Mouse (Mus musculus) forebrain, embryonic 16.5 days (tissue): Measurements from ENCODE around the gene Gm45717. TPM values are rescaled to one million over a fixed set of nuclear protein-coding genes. Genes with fewer than 3 reads are reported as not detected.
A peak's percentile ranks its signal among the peaks of the same experiment; 100 is the strongest.

Source experiments
- ATAC-seq: fragments of 200-750 bp; cut with Nextera tagmentation; 2 replicates; pipeline ENCODE4 v1.8.0; 2017; ENCODE audit warnings: mild to moderate bottlenecking, moderate library complexity
- H3K27ac ChIP-seq: fragments of 300-500 bp; sonication (generic); 2 replicates; pipeline ENCODE4 v1.5.1; 2014; ENCODE audit warnings: low read length, control low read depth
- H3K27me3 ChIP-seq: fragments of 300-500 bp; sonication (generic); replicated peaks from 2 replicates; pipeline ENCODE4 v1.6.1; 2014; ENCODE audit warnings: low read length; ENCODE audit not compliant: control insufficient read depth, insufficient read depth
- H3K36me3 ChIP-seq: fragments of 300-500 bp; sonication (generic); 2 replicates; pipeline ENCODE4 v1.6.1; 2014; ENCODE audit not compliant: control insufficient read depth, insufficient read depth
- H3K4me1 ChIP-seq: fragments of 300-500 bp; sonication (generic); replicated peaks from 2 replicates; pipeline ENCODE4 v1.6.1; 2014; ENCODE audit warnings: low read length; ENCODE audit not compliant: control insufficient read depth, insufficient read depth
- H3K4me2 ChIP-seq: fragments of 300-500 bp; sonication (generic); 2 replicates; pipeline ENCODE4 v1.6.1; 2014; ENCODE audit warnings: mild to moderate bottlenecking, low read length, control low read depth
- H3K4me3 ChIP-seq: fragments of 300-500 bp; sonication (generic); replicated peaks from 2 replicates; pipeline ENCODE4 v1.5.1; 2014; ENCODE audit warnings: mild to moderate bottlenecking, low read length, control low read depth
- H3K9ac ChIP-seq: fragments of 300-500 bp; sonication (generic); replicated peaks from 2 replicates; pipeline ENCODE4 v1.6.1; 2014; ENCODE audit warnings: low read depth, low read length, control low read depth
- H3K9me3 ChIP-seq: fragments of 300-500 bp; sonication (generic); 2 replicates; pipeline ENCODE4 v1.6.1; 2016; ENCODE audit warnings: low read length; ENCODE audit not compliant: control insufficient read depth
- WGBS: fragments of 180-500 bp; shearing (Covaris S2); extraction: QIAGEN DNeasy Blood & Tissue Kit; methylation state at CpG from one replicate; pipeline ENCODE4 v1.1.7; 2014; 5-methylcytosine and 5-hydroxymethylcytosine counted together
- polyA plus RNA-seq: library from polyadenylated mRNA; unstranded; fragments of >200 nt; fragmentation: Nextera tagmentation; extraction: Ambion mirVana; gene quantifications from 2 replicates; pipeline ENCODE4 v1.2.1, GENCODE M21; 2015

The Gm45717 gene
- polyA plus RNA-seq, 1 experiment from 2014 or later: not detected

DNA sequence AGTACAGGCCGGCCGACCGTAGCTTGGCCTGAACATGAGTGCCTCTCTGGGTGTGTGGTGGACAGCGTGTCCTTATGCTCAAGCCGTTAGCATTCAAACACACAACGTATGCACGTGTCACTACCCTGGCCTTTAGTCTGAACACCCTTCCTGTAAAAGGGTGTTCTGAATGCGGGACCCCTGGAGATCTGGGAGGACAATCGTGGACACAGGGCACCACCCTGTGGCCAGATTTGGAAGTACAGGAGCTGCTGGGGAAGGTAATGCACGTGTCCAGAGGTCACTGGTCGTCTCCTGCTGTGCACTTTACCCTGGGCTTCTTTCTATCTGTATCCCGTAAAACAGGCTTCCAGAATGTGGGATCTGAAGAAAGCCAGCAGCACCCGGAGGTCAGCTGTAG is 52.5 kb downstream of the Gm45717 start:
- no peak overlapping the region for H3K4me3 ChIP-seq
- WGBS: 24% methylated on average over 13 of the region's 13 CpGs
- no peak overlapping the region for H3K4me2 ChIP-seq
- no peaks in the 10 kb centered on the region for H3K9me3 ChIP-seq
- H3K9ac ChIP-seq: no peak overlapping the region
- no peak overlapping the region for H3K27ac ChIP-seq
- no peaks in the 10 kb centered on the region for H3K27me3 ChIP-seq
- 0 out of 2 replicates have a peak, but pooled peaks cover 4% of the 10 kb centered on the region for H3K4me1 ChIP-seq
- ATAC-seq: 0 out of 2 replicates have a peak, but pooled peaks have one; percentile 28
- H3K36me3 ChIP-seq: no peaks in the 10 kb centered on the region

DNA sequence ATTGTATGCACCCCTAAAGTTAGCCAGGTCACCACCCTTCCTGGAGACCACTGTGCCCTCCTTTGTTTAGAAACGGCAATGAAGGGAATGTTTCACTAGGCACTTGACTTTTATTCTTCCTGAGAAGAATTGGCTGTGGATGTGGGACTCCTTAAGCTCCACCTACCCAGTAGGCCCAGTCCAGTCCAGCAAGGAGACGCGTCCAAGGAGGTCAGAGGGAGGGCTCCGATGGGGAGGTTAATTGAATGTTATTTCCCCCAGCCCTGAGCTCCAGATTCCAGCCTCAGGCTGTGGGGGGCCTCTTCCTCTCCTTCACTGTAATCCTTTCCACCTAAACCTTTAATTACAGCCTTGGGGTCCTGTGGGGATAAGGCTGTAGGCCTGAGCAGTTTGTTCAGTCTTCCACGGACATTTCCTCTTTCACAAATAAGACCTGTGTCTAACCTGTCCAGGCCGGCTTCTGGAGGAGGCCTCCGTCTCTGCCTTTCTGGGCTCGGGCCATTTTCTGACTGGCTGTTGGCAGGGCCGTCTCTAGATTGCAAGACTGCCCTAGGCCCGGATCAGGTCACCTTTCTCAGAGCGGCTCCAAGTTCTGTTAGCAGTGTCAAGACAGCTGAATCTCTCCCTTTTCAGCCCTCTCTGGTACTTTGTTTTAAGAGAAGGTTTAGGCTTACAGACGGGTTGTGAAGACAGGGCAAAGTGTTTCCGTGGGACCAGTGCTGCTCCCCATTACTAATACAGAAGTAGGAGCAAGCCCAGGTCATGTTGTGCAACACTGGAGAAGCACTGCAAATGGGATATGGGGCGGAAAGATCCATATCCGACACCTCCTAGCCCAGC is 53.5 kb downstream of the Gm45717 start:
- ATAC-seq: no peak
- 75% methylated on average over 15 of the region's 15 CpGs for WGBS
- no peak overlapping the region for H3K4me3 ChIP-seq
- H3K36me3 ChIP-seq: peaks cover 6% of the 10 kb centered on the region; the same call in 1 of the 2 replicates
- no peak overlapping the region for H3K27ac ChIP-seq
- 0 out of 2 replicates have a peak, but pooled peaks cover 4% of the 10 kb centered on the region for H3K4me1 ChIP-seq
- no peaks in the 10 kb centered on the region for H3K9me3 ChIP-seq
- no peak overlapping the region for H3K4me2 ChIP-seq
- no peaks in the 10 kb centered on the region for H3K27me3 ChIP-seq
- H3K9ac ChIP-seq: no peak overlapping the region

DNA sequence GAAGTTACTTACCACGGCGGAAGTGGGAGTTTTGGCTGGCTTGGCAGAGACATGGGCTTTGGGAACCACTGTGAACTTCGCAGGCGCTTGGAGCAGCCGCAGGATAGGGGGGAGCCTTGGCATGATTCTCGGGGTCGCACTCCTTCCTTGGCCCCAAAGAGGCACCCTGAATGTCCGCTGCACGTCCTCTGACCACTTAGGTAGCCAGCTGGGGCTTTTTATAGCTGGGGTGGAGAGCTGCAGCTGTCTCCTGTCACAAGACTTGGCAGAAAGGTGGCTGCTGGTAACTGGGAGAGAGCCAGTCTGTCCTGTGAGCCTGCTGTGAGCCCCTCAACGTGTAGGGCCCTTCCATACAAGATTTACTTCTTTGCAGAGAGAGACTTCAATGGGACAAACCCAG is 55.5 kb downstream of the Gm45717 start, which contains the start of gene Cox8b:
TSS of gene Cox8b (minus strand) at position 227 of the 400 bp plus-strand sequence.
- no peak within 1 kb of the TSS for H3K27ac ChIP-seq
- H3K36me3 ChIP-seq: peaks cover 9% of the 10 kb centered on the region; the same call in 1 of the 2 replicates
- no peaks in the 10 kb centered on the region for H3K9me3 ChIP-seq
- no peaks in the 10 kb centered on the region for H3K27me3 ChIP-seq
- WGBS: 84% methylated on average over 10 of the region's 10 CpGs
- H3K4me1 ChIP-seq: 0 out of 2 replicates have a peak, but pooled peaks cover 4% of the 10 kb centered on the region
- H3K4me2 ChIP-seq: no peak within 1 kb of the TSS
- no peak within 1 kb of the TSS for H3K9ac ChIP-seq
- no peak for ATAC-seq
- H3K4me3 ChIP-seq: no peak within 1 kb of the TSS

Other genes with a start within 250 kb of the Gm45717 start
- gene Cyp2e1, start 192.2 kb downstream of the Gm45717 start, polyA plus RNA-seq: not detected in 2 replicates
- 0.34 and 0.40 TPM in 2 replicates for gene Syce1, start 168.1 kb downstream of the Gm45717 start, polyA plus RNA-seq
- gene Zfp941, start 133.8 kb downstream of the Gm45717 start, polyA plus RNA-seq: 9.5 and 15.3 TPM in 2 replicates
- gene Urah, start 120.9 kb downstream of the Gm45717 start, polyA plus RNA-seq: not detected in 2 replicates
- 1.7 TPM in 1 of 2 replicates, not detected in the other for gene Scgb1c1, start 110.4 kb downstream of the Gm45717 start, polyA plus RNA-seq
- not detected in 2 replicates for gene Odf3, start 108.1 kb downstream of the Gm45717 start, polyA plus RNA-seq
- gene Gm45785, start 99.6 kb downstream of the Gm45717 start, polyA plus RNA-seq: not detected in 2 replicates
- gene Ric8a, start 99.0 kb downstream of the Gm45717 start, polyA plus RNA-seq: 91.2 and 101 TPM in 2 replicates
- gene Bet1l, start 98.4 kb downstream of the Gm45717 start, polyA plus RNA-seq: 35.6 and 40.4 TPM in 2 replicates
- gene Psmd13, start 74.0 kb downstream of the Gm45717 start, polyA plus RNA-seq: 272 and 303 TPM in 2 replicates
- 29.5 and 38.5 TPM in 2 replicates for gene Sirt3, start 73.6 kb downstream of the Gm45717 start, polyA plus RNA-seq
- gene Cox8b, start 55.5 kb downstream of the Gm45717 start, polyA plus RNA-seq: not detected in 2 replicates
- gene Nlrp6, start 35.0 kb downstream of the Gm45717 start, polyA plus RNA-seq: 0.68 and 0.71 TPM in 2 replicates
- gene Pgghg, start 14.5 kb downstream of the Gm45717 start, polyA plus RNA-seq: 8.9 and 10.1 TPM in 2 replicates
- gene Ifitm5, start 5.6 kb downstream of the Gm45717 start, polyA plus RNA-seq: 0.38 and 2.1 TPM in 2 replicates
- gene Ifitm2, start 50 bp upstream of the Gm45717 start, polyA plus RNA-seq: 126 and 150 TPM in 2 replicates
- 9.0 and 11.2 TPM in 2 replicates for gene Ifitm1, start 11.3 kb upstream of the Gm45717 start, polyA plus RNA-seq
- gene Ifitm3, start 54.8 kb upstream of the Gm45717 start, polyA plus RNA-seq: 21.0 and 26.1 TPM in 2 replicates
- 0.40 and 0.57 TPM in 2 replicates for gene Ifitm6, start 62.0 kb upstream of the Gm45717 start, polyA plus RNA-seq
- gene Gm17387, start 73.2 kb upstream of the Gm45717 start, polyA plus RNA-seq: not detected in 2 replicates
- gene B4galnt4, start 105.2 kb upstream of the Gm45717 start, polyA plus RNA-seq: 45.4 and 53.0 TPM in 2 replicates
- gene Pkp3, start 122.3 kb upstream of the Gm45717 start, polyA plus RNA-seq: 0.17 TPM in 1 of 2 replicates, not detected in the other
- 2.1 TPM in 2 replicates for gene Sigirr, start 144.6 kb upstream of the Gm45717 start, polyA plus RNA-seq
- gene Ano9, start 161.9 kb upstream of the Gm45717 start, polyA plus RNA-seq: 0.21 and 0.22 TPM in 2 replicates
- 74.9 and 78.9 TPM in 2 replicates for gene Ptdss2, start 166.4 kb upstream of the Gm45717 start, polyA plus RNA-seq
- 41.0 and 45.7 TPM in 2 replicates for gene Rnh1, start 216.9 kb upstream of the Gm45717 start, polyA plus RNA-seq
- gene Hras, start 238.1 kb upstream of the Gm45717 start, polyA plus RNA-seq: 105 and 113 TPM in 2 replicates
- 10.0 and 13.9 TPM in 2 replicates for gene Lrrc56, start 238.2 kb upstream of the Gm45717 start, polyA plus RNA-seq